Mouse (Mus musculus) myocyte (in vitro differentiated cells): ENCODE data around the gene Tie1.

Experiments used
- MAX ChIP-seq: IDR thresholded peaks from one replicate; pipeline ENCODE4 v1.6.1; 2011; ENCODE audit warnings: low read depth, mild to moderate bottlenecking, control low read depth
- MYOD1 ChIP-seq, 3 experiments: IDR thresholded peaks; one replicate each; pipeline ENCODE4 v1.6.1; 2011; ENCODE audit warnings: control low read depth in 2 of 3, low read depth in 2 of 3, mild to moderate bottlenecking in 2 of 3, moderate library complexity in 1 of 3; ENCODE audit not compliant: insufficient read length in 2 of 3, control insufficient read depth in 1 of 3
- POLR2A ChIP-seq: IDR thresholded peaks from one replicate; pipeline ENCODE4 v1.6.1; 2011; ENCODE audit warnings: low read depth, mild to moderate bottlenecking, control low read depth, moderate library complexity; ENCODE audit not compliant: insufficient read length
- POLR2AphosphoS2 ChIP-seq: IDR thresholded peaks from one replicate; pipeline ENCODE4 v1.6.1; 2011; ENCODE audit warnings: low read depth, control low read depth; ENCODE audit not compliant: insufficient read length
- TCF12 ChIP-seq: IDR thresholded peaks from one replicate; pipeline ENCODE4 v1.6.1; 2011; ENCODE audit warnings: mild to moderate bottlenecking, control low read depth; ENCODE audit not compliant: poor library complexity, insufficient read depth, severe bottlenecking
- USF1 ChIP-seq: IDR thresholded peaks from one replicate; pipeline ENCODE4 v1.6.1; 2011; ENCODE audit warnings: low read depth, mild to moderate bottlenecking, control low read depth, moderate library complexity

DNA sequence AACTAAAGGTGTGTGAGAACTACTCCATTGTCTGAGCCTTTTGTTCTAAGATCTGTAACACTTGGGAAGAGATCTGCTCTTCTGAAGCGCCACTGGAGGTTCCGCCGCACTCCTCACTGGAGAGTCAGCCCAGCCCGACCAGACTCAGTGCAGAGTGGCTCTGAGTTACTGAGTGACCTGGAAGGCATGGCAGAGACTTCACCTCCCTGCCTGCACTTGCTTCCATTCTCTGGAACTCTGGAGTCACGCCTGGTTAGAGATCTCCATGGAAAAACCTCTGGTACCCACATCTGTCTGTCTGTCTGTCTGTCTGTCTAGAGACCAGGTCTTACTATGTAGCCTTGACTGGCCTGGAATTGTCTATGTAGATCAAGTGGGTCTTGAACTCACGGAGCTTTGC is 45.7 kb upstream of the Tie1 start:
- TF ChIP-seq POLR2A (no peak), MYOD1 (IDR thresholded peaks at IDR 0.05; ENCODE audit: control insufficient read depth in 1 of 3, insufficient read length in 2 of 3, low read depth in 2 of 3) (no peak), MAX (no peak), TCF12 (no peak), USF1 (no peak), POLR2AphosphoS2 (no peak)
